Comparison of ENCODE assay signal across 8 mouse cellular contexts in the genomic region with DNA sequence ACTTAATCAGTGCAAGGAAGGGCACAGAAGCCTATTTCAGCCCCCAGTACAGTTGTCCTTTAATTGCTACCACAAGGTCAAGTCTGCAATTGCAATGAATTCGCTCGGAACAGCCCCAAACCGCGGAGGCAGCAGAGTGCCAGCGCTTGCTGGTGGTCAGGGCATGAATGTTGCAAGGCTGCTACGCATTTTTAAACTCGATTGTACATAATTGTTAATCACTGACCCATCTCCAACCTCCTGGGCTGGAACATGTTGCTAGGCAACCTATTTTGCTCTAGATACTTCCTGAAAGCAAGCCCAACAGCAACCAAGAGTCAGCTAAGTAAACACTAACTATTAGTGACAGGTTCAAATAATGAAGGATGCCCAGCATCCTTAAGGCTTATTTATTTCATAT.
DNase-seq lines count a peak whose midpoint lies in the region; ATAC-seq lines count a peak whose summit lies in the region.

No protein-coding gene starts in this region.

- intact Hi-C loops in gastrocnemius, postnatal 14 days (cut with DNase I; ENCODE audit: low total_unique reads) = no loop called here

- no peaks in the 10 kb centered on the region for H3K36me3 ChIP-seq in hindbrain, embryonic 12.5 days
- peaks cover 3% of the 10 kb centered on the region for H3K36me3 ChIP-seq in megakaryocyte, embryonic 14.5 days (replicated peaks; ENCODE audit: low read length)

- ATAC-seq in hindbrain, embryonic 12.5 days (ENCODE audit: low FRiP score) = peak; percentile 20; the same call in 1 of the 2 replicates

- H3K4me3 ChIP-seq in hindbrain, embryonic 12.5 days = no peak overlapping the region
- H3K4me3 ChIP-seq in megakaryocyte, embryonic 14.5 days (replicated peaks) = peak overlapping the region; percentile 88

- H3K27me3 ChIP-seq in hindbrain, embryonic 12.5 days = no peaks in the 10 kb centered on the region; the same call in 1 of the 2 replicates
- H3K27me3 ChIP-seq in megakaryocyte, embryonic 14.5 days (replicated peaks) = no peaks in the 10 kb centered on the region

- H3K4me1 ChIP-seq in hindbrain, embryonic 12.5 days = peaks cover 44% of the 10 kb centered on the region
- peaks cover 72% of the 10 kb centered on the region for H3K4me1 ChIP-seq in megakaryocyte, embryonic 14.5 days

- H3K9ac ChIP-seq in hindbrain, embryonic 12.5 days = no peak overlapping the region

- 18% methylated on average over 7 of the region's 7 CpGs for WGBS in hindbrain, embryonic 12.5 days

- peak overlapping the region; percentile 64; the same call in 1 of the 2 replicates for H3K27ac ChIP-seq in hindbrain, embryonic 12.5 days

- H3K4me2 ChIP-seq in hindbrain, embryonic 12.5 days (replicated peaks) = peak overlapping the region; percentile 30

- peak; percentile 74 for DNase-seq in adrenal gland, adult 2 months
- no peak for DNase-seq in adrenal gland, postnatal 25 days
- DNase-seq in brain, adult 2 months (ENCODE audit: low read depth, low spot score) = peak; percentile 53
- DNase-seq in gastrocnemius, postnatal 14 days = no peak
- no peak for DNase-seq in layer of hippocampus, postnatal 25 days (ENCODE audit: extremely low spot score in 1 of 2, low spot score in 1 of 2)
- DNase-seq in spleen, postnatal 36 days (ENCODE audit: low spot score in 2 of 2) = no peak

- H3K9me3 ChIP-seq in hindbrain, embryonic 12.5 days (replicated peaks) = no peaks in the 10 kb centered on the region
- H3K9me3 ChIP-seq in megakaryocyte, embryonic 14.5 days = no peaks in the 10 kb centered on the region

Comparison
In these comparisons a context has a peak if more than half of its experiments do, and no peak if none do; other contexts are left out.
1. DNase-seq: peak in adrenal gland, adult 2 months (single experiment) and brain, adult 2 months (single experiment); none in adrenal gland, postnatal 25 days (single experiment), gastrocnemius, postnatal 14 days (single experiment), layer of hippocampus, postnatal 25 days (0 of 2) and spleen, postnatal 36 days (0 of 2).